Mouse (Mus musculus) small intestine, adult 2 months (tissue): ENCODE measurements around the gene Gpr62. TPM values are rescaled to one million over a fixed set of nuclear protein-coding genes. Genes with fewer than 3 reads are reported as not detected.

Experiments
- H3K27ac ChIP-seq: fragments of 200-500 bp; 2 replicates; pipeline ENCODE4 v1.5.1; 2012; ENCODE audit warnings: low read depth, low read length, control low read depth, inconsistent platforms; ENCODE audit not compliant: insufficient read depth
- H3K27me3 ChIP-seq: fragments of 200-500 bp; 2 replicates; pipeline ENCODE4 v1.6.1; 2012; ENCODE audit warnings: mild to moderate bottlenecking, moderate library complexity, low read length, inconsistent platforms; ENCODE audit not compliant: control insufficient read depth, insufficient read depth
- H3K36me3 ChIP-seq: fragments of 200-500 bp; 2 replicates; pipeline ENCODE4 v1.6.1; 2012; ENCODE audit warnings: mild to moderate bottlenecking, low read length, control low read depth, inconsistent platforms; ENCODE audit not compliant: control insufficient read depth, insufficient read depth
- H3K4me1 ChIP-seq: fragments of 200-500 bp; 2 replicates; pipeline ENCODE4 v1.6.1; 2012; ENCODE audit warnings: low read length, inconsistent platforms, mixed read lengths; ENCODE audit not compliant: control insufficient read depth, insufficient read depth, insufficient read length
- H3K4me3 ChIP-seq: fragments of 200-500 bp; 2 replicates; pipeline ENCODE4 v1.5.1; 2012; ENCODE audit warnings: low read depth, mild to moderate bottlenecking, control low read depth, inconsistent platforms, low read length, moderate library complexity
- CTCF ChIP-seq: fragments of 200-500 bp; IDR thresholded peaks from 2 replicates; pipeline ENCODE4 v1.5.1; 2012; ENCODE audit warnings: low read depth, mild to moderate bottlenecking, control low read depth, inconsistent platforms, low read length, moderate library complexity, mixed read lengths; ENCODE audit not compliant: insufficient replicate concordance, insufficient read length; ENCODE audit errors: extremely low read depth
- POLR2A ChIP-seq: fragments of 200-500 bp; IDR thresholded peaks from 2 replicates; pipeline ENCODE4 v1.6.1; 2012; ENCODE audit warnings: low read depth, mild to moderate bottlenecking, control low read depth, inconsistent platforms, low read length, moderate library complexity
- WGBS: fragments of 180-500 bp; shearing (Covaris S2); methylation state at CpG from one replicate; pipeline ENCODE4 v1.1.7; 2018; 5-methylcytosine and 5-hydroxymethylcytosine counted together
- polyA plus RNA-seq: library from polyadenylated mRNA; depleted of rRNA; stranded (reverse); fragments of >200 nt; gene quantifications from 2 replicates; pipeline ENCODE4 v1.2.3, GENCODE M21; 2012

The Gpr62 gene
- polyA plus RNA-seq, 1 experiment, result 0.39 TPM

DNA sequence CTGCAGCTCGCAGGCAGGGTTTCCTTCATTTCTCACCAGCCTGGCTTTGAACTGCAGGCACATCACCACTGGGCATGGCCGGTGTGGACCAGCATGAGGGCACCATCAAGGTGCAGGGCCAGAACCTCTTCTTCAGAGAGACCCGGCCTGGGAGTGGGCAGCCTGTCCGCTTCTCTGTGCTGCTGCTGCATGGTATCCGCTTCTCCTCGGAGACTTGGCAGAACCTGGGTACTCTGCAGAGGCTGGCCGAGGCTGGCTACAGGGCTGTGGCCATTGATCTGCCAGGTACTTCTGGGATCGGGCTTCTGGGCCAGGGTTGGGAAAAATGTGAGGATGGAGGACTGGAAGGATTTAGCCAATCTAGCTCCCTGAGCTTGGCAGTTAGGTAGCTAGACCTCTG lies 15.8 kb downstream of the Gpr62 start:
- no peak overlapping the region for H3K4me3 ChIP-seq
- TF ChIP-seq POLR2A, result no peak
- TF ChIP-seq CTCF, result no peak
- 94% methylated on average over 8 of the region's 8 CpGs for WGBS
- H3K36me3 ChIP-seq, result no peaks in the 10 kb centered on the region
- H3K27ac ChIP-seq, result no peak overlapping the region
- no peaks in the 10 kb centered on the region for H3K27me3 ChIP-seq
- H3K4me1 ChIP-seq, result peaks cover 32% of the 10 kb centered on the region

DNA sequence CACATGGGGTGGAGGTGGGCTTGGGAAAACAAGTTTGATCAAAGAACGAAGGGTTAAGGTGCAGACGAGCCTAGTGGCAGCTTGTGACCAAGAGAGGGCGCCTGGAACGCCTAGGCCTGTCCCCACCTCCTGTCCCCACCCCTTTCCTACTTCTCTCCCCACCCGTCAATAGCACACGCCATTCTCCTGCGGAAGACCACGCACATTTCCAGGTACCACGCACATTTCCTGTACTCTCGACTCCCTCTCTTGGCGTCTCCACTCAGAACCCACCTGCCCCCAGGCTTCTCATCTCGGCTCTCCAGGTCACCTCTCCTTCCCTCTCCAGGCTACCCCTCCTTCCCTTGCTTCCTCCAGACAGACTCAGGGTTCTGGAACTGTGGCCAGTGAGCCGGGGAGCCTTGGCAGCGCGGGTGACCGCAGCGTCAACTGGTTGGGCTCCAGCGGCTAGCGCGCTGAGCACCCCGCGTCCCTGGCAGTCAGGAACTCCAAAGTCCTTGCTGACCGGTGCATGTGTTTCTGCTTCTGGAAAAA lies 17.2 kb downstream of the Gpr62 start:
- H3K36me3 ChIP-seq, result no peaks in the 10 kb centered on the region
- H3K4me3 ChIP-seq, result peak overlapping the region; percentile 74
- H3K27me3 ChIP-seq, result no peaks in the 10 kb centered on the region
- peaks cover 31% of the 10 kb centered on the region for H3K4me1 ChIP-seq
- under 1% methylated on average over 23 of the region's 23 CpGs for WGBS
- peak overlapping the region; percentile 72 for H3K27ac ChIP-seq
- peak; percentile 24; the same call in 1 of the 2 replicates for TF ChIP-seq POLR2A
- TF ChIP-seq CTCF, result peak; percentile 84

DNA sequence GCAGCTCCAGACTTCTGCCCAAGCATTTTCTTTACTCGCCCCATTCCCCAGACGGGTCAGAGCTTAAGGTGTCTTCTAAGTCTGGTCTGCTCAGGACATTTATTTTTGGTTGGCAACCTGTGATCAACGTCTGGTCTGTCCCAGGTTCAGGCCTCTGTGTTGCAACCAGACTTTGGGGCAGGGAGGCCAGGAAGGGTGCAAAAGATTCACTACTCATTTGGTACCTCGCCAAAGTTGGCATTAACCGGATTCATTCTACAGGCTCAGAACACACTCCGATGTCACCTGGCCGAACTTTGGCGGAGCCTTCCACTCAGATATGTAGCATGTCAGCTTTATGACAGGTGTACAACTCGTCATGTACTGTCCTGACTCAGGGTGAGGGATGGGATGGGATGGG lies 17.8 kb downstream of the Gpr62 start:
- Histone ChIP-seq H3K4me1 (peaks cover 28% of the 10 kb centered on the region), H3K36me3 (no peaks in the 10 kb centered on the region), H3K27ac (peak overlapping the region; percentile 51), H3K4me3 (peak overlapping the region; percentile 74), H3K27me3 (no peaks in the 10 kb centered on the region)
- WGBS, result 16% methylated on average over 9 of the region's 9 CpGs
- TF ChIP-seq POLR2A (no peak), CTCF (no peak)

DNA sequence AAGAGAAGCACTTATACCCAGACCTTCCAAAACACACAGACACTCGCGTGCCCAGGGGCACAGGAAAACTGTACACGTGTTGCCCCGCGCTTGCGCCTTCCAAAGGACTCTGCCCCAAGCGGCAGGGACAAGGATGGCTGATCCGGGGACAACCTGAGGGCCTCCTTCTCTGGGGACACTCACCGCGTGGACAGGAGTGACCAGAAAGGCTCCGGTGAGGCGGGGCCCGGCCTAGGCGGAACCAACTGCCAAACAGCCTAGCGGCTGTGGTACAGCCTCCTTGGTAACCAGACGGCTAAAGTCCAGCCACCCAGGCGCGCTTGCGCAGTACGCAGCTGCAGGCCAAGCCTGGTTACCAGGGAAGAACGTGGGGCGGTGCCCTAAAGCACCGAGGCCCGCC lies 18.4 kb downstream of the Gpr62 start, which contains the start of the genes Abhd14b and Abhd14a:
Gene Abhd14b (plus strand): TSS at position 112 of the 400 bp plus-strand sequence.
Gene Abhd14a (minus strand): TSS at position 331 of the 400 bp plus-strand sequence.
- H3K27ac ChIP-seq, result peak within 1 kb of the TSS; percentile 72
- peak within 1 kb of the TSS; percentile 74 for H3K4me3 ChIP-seq
- H3K4me1 ChIP-seq, result peaks cover 28% of the 10 kb centered on the region
- H3K36me3 ChIP-seq, result no peaks in the 10 kb centered on the region
- no peaks in the 10 kb centered on the region for H3K27me3 ChIP-seq
- TF ChIP-seq POLR2A (peak; percentile 64), CTCF (peak; percentile 57; the same call in 1 of the 2 replicates)
- under 1% methylated on average over 24 of the region's 24 CpGs for WGBS

DNA sequence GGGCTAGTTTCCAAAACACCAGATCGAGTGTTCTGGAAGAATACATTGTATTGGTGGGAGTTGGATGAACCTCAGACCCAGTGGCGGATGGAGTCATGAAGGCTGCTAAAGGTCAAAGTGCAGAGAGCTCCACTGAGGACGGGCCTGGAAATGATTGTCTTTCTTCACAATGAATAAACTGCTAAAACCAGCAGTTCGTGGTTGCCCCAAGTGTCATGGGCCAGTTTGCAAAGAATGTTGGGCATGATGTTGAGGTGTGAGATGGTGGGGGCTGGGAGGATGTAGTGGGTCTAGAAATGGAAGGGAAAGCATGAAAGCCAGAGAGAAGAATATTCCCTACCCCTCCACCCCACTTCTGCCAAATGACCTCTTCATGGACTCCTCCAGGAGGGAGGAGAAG lies 20.9 kb downstream of the Gpr62 start:
- H3K27me3 ChIP-seq, result no peaks in the 10 kb centered on the region
- H3K27ac ChIP-seq, result no peak overlapping the region
- TF ChIP-seq POLR2A (no peak), CTCF (no peak)
- peaks cover 26% of the 10 kb centered on the region for H3K4me1 ChIP-seq
- no peaks in the 10 kb centered on the region for H3K36me3 ChIP-seq
- no peak overlapping the region for H3K4me3 ChIP-seq
- WGBS, result 37% methylated on average over 4 of the region's 4 CpGs

DNA sequence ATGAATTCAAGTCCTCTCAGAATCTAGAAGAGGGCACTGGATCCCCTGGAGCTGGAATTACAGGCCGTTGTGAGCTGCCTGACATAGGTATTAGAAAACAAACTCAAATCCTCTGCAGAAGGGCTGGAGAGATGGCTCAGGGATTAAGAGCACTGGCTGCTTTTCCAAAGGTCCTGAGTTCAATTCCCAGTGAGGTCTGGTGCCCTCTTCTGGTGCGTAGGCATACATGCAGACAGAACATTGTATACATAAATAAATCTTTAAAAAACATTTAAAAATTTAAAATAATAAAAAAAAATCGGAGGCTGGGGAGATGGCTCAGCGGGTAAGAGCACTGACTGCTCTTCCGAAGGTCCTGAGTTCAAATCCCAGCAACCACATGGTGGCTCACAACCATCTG lies 23.1 kb downstream of the Gpr62 start:
- Histone ChIP-seq H3K4me3 (no peak overlapping the region), H3K27me3 (no peaks in the 10 kb centered on the region), H3K4me1 (peaks cover 22% of the 10 kb centered on the region), H3K36me3 (no peaks in the 10 kb centered on the region), H3K27ac (no peak overlapping the region)
- 79% methylated on average over 5 of the region's 5 CpGs for WGBS
- TF ChIP-seq POLR2A (no peak), CTCF (no peak)

DNA sequence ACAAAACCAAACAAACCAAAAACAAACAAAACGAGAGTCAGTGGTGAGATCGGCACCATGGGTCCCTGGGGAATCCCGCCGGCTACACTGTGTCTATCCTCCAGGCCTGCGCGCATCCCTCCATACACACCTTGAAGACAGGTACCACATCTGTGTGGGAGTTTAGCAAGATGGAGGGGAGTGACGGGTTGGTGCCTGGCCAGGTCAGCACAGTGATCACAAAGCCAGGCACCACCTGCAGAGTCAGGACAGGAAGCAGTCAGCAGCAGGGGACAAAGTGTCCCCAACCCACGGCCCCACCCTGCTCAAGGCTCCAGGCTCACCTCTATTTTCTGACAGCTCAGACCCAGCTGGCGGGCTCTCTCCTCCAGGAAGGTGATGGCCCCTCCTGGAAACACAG lies 29.2 kb downstream of the Gpr62 start:
- no peak for TF ChIP-seq POLR2A
- TF ChIP-seq CTCF, result no peak

More for the DNA sequence above, 29.2 kb downstream of the Gpr62 start:
- no peaks in the 10 kb centered on the region for H3K27me3 ChIP-seq
- 56% methylated on average over 9 of the region's 9 CpGs for WGBS
- H3K4me1 ChIP-seq, result peaks cover 49% of the 10 kb centered on the region
- peaks cover 28% of the 10 kb centered on the region for H3K36me3 ChIP-seq
- H3K27ac ChIP-seq, result peak overlapping the region; percentile 79
- peak overlapping the region; percentile 53 for H3K4me3 ChIP-seq
